Mouse (Mus musculus) heart, adult 2 months (tissue): ENCODE data around the gene Col3a1.

Experiments
- CTCF ChIP-seq: fragments of 200-600 bp; IDR thresholded peaks from 2 replicates; pipeline ENCODE4 v1.8.1; 2022; ENCODE audit warnings: antibody characterized with exemption, mild to moderate bottlenecking, moderate library complexity
- EP300 ChIP-seq: fragments of 200-500 bp; IDR thresholded peaks from 2 replicates; pipeline ENCODE4 v1.6.1; 2011; ENCODE audit warnings: low read depth, low read length, control low read depth; ENCODE audit not compliant: insufficient read depth

DNA sequence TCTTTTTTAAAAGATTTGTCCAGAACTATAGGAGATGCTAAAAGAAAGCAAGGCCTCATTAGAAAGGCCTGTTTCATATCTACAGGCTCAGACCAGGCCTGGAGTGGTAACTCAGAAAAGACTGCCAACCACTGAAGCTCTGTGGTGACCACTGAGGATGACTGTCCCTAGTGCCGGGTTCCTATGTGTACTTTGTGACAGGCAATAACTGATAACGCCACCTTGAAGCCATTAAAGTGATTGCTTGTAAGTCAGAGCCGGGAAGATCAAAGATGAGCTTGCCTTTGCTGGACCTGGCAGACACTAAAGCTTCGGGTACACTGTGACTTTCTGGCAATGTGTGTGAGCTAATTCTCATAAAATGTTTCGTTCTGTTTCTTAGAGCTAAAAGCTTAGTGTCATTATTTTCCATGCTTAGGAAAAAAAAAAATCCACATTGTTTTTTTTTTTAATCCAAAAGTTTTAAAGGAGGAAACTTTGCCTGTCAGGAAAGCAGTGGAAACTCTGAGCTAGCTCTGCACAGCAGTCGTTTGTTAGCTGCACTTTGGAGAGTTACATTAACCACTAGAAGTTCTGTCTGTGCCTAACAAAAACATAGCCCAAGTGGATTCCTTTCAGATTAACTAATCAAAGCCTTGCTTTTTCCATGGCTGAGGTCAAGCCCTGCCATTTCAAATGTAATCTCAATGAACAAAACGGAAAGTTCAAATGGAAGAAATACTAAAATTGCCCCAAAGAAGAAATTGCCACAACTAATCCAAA is 4.6 kb downstream of the Col3a1 start:
- TF ChIP-seq EP300 (no peak), CTCF (no peak)
